Mouse (Mus musculus) kidney, embryonic 16.5 days (tissue): ENCODE data around the gene Fam76b. TPM values are rescaled to one million over a fixed set of nuclear protein-coding genes. Genes with fewer than 3 reads are reported as not detected.
"Not testable (repeated sequence)": the region's sequence is repeated elsewhere in the genome, so short reads cannot be mapped to it uniquely, and the experiment has no call there.

ENCODE experiments used
- ATAC-seq: fragments of 200-750 bp; cut with Nextera tagmentation; 2 replicates; pipeline ENCODE4 v1.8.0; 2017; ENCODE audit warnings: moderate TSS enrichment; ENCODE audit not compliant: low FRiP score, low TSS enrichment
- H3K27ac ChIP-seq: fragments of 300-500 bp; sonication (generic); 2 replicates; pipeline ENCODE4 v1.5.1; 2014; ENCODE audit warnings: low read length
- H3K27me3 ChIP-seq: fragments of 300-500 bp; sonication (generic); 2 replicates; pipeline ENCODE4 v1.6.1; 2014; ENCODE audit warnings: low read length, control low read depth, mixed read lengths; ENCODE audit not compliant: insufficient read depth
- H3K36me3 ChIP-seq: fragments of 300-500 bp; sonication (generic); 2 replicates; pipeline ENCODE4 v1.6.1; 2014; ENCODE audit warnings: low read length, control low read depth, mixed read lengths; ENCODE audit not compliant: insufficient read depth
- H3K4me1 ChIP-seq: fragments of 300-500 bp; sonication (generic); 2 replicates; pipeline ENCODE4 v1.6.1; 2014; ENCODE audit warnings: low read length, control low read depth, mixed read lengths; ENCODE audit not compliant: insufficient read depth
- H3K4me2 ChIP-seq: fragments of 300-500 bp; sonication (generic); replicated peaks from 2 replicates; pipeline ENCODE4 v1.6.1; 2014; ENCODE audit warnings: low read depth, low read length
- H3K4me3 ChIP-seq: fragments of 300-500 bp; sonication (generic); 2 replicates; pipeline ENCODE4 v1.5.1; 2014; ENCODE audit warnings: mild to moderate bottlenecking, low read length
- H3K9ac ChIP-seq: fragments of 300-500 bp; sonication (generic); replicated peaks from 2 replicates; pipeline ENCODE4 v1.6.1; 2014; ENCODE audit warnings: low read length
- H3K9me3 ChIP-seq: fragments of 300-500 bp; sonication (generic); 2 replicates; pipeline ENCODE4 v1.6.1; 2016; ENCODE audit warnings: low read length, control low read depth
- WGBS: fragments of 180-500 bp; shearing (Covaris S2); extraction: QIAGEN DNeasy Blood & Tissue Kit; methylation state at CpG from one replicate; pipeline ENCODE4 v1.1.7; 2014; 5-methylcytosine and 5-hydroxymethylcytosine counted together
- polyA plus RNA-seq: library from polyadenylated mRNA; unstranded; fragments of >200 nt; fragmentation: Nextera tagmentation; extraction: Ambion mirVana; gene quantifications from 2 replicates; pipeline ENCODE4 v1.2.1, GENCODE M21; 2015

Gene Fam76b
- 19.0 and 22.0 TPM in 2 replicates for polyA plus RNA-seq

GRCm38 (mm10) chr9:13827406-13828086, at the start of gene Fam76b:
Fam76b (plus strand) TSS chr9:13827716.
- peak within 1 kb of the TSS; percentile 87 for H3K4me2 ChIP-seq
- H3K27ac ChIP-seq: peak within 1 kb of the TSS; percentile 99
- H3K4me1 ChIP-seq: peaks cover 26% of the 10 kb centered on the region
- H3K4me3 ChIP-seq: peak within 1 kb of the TSS; percentile 85
- 0% methylated on average over 66 of the region's 67 CpGs for WGBS
- no peaks in the 10 kb centered on the region for H3K27me3 ChIP-seq
- H3K36me3 ChIP-seq: peaks cover 14% of the 10 kb centered on the region
- peak; percentile 96 for ATAC-seq
- H3K9ac ChIP-seq: peak within 1 kb of the TSS; percentile 97
- no peaks in the 10 kb centered on the region for H3K9me3 ChIP-seq

- no peaks in the 10 kb centered on the region for H3K4me1 ChIP-seq
- no peak overlapping the region for H3K27ac ChIP-seq
- no peak overlapping the region for H3K4me3 ChIP-seq
- H3K4me2 ChIP-seq: no peak overlapping the region
- H3K27me3 ChIP-seq: no peaks in the 10 kb centered on the region
- no peak overlapping the region for H3K9ac ChIP-seq
- no peak for ATAC-seq
- WGBS: 100% methylated on average over 1 of the region's 1 CpGs
- H3K9me3 ChIP-seq: peaks cover 3% of the 10 kb centered on the region; the same call in 1 of the 2 replicates
- H3K36me3 ChIP-seq: peaks cover 12% of the 10 kb centered on the region; the same call in 1 of the 2 replicates
Measured at GRCm38 (mm10) chr9:13781985-13782384, 45.5 kb upstream of the Fam76b start.

GRCm38 (mm10) chr9:13790864-13791263, 36.7 kb upstream of the Fam76b start:
- not testable (repeated sequence) for H3K4me3 ChIP-seq, ATAC-seq, H3K9me3 ChIP-seq, H3K4me1 ChIP-seq, H3K4me2 ChIP-seq, H3K9ac ChIP-seq, H3K27me3 ChIP-seq, H3K27ac ChIP-seq
- H3K36me3 ChIP-seq: peaks cover 34% of the 10 kb centered on the region; the same call in 1 of the 2 replicates
- 98% methylated on average over 7 of the region's 8 CpGs for WGBS

- 73% methylated on average over 1 of the region's 1 CpGs for WGBS
- Histone ChIP-seq H3K27ac (no peak overlapping the region), H3K4me1 (no peaks in the 10 kb centered on the region), H3K4me3 (no peak overlapping the region), H3K9ac (no peak overlapping the region), H3K9me3 (no peaks in the 10 kb centered on the region), H3K36me3 (peaks cover 48% of the 10 kb centered on the region), H3K4me2 (no peak overlapping the region), H3K27me3 (no peaks in the 10 kb centered on the region)
- no peak for ATAC-seq
Measured at GRCm38 (mm10) chr9:13794302-13794701, 33.2 kb upstream of the Fam76b start.

GRCm38 (mm10) chr9:13794756-13795155, 32.8 kb upstream of the Fam76b start:
- Histone ChIP-seq H3K27ac (no peak overlapping the region), H3K4me1 (no peaks in the 10 kb centered on the region)

GRCm38 (mm10) chr9:13804480-13804879, 23.0 kb upstream of the Fam76b start:
- Histone ChIP-seq H3K36me3 (peaks cover 54% of the 10 kb centered on the region), H3K9me3 (no peaks in the 10 kb centered on the region), H3K27me3 (no peaks in the 10 kb centered on the region), H3K4me3 (no peak overlapping the region), H3K4me1 (no peaks in the 10 kb centered on the region), H3K27ac (no peak overlapping the region), H3K4me2 (no peak overlapping the region), H3K9ac (no peak overlapping the region)
- ATAC-seq: no peak
- WGBS: 66% methylated on average over 1 of the region's 1 CpGs

More at GRCm38 (mm10) chr9:13794756-13795155, 32.8 kb upstream of the Fam76b start:
- no peaks in the 10 kb centered on the region for H3K27me3 ChIP-seq
- H3K36me3 ChIP-seq: peaks cover 52% of the 10 kb centered on the region
- H3K9ac ChIP-seq: no peak overlapping the region
- WGBS: 90% methylated on average over 2 of the region's 2 CpGs
- no peaks in the 10 kb centered on the region for H3K9me3 ChIP-seq
- no peak overlapping the region for H3K4me2 ChIP-seq
- H3K4me3 ChIP-seq: no peak overlapping the region
- no peak for ATAC-seq

GRCm38 (mm10) chr9:13806854-13807253, 20.7 kb upstream of the Fam76b start:
- ATAC-seq: no peak
- no peak overlapping the region for H3K4me2 ChIP-seq
- no peak overlapping the region for H3K27ac ChIP-seq
- H3K4me3 ChIP-seq: no peak overlapping the region
- no peaks in the 10 kb centered on the region for H3K4me1 ChIP-seq
- no peaks in the 10 kb centered on the region for H3K9me3 ChIP-seq
- 93% methylated on average over 7 of the region's 7 CpGs for WGBS
- H3K27me3 ChIP-seq: no peaks in the 10 kb centered on the region
- H3K36me3 ChIP-seq: peaks cover 63% of the 10 kb centered on the region
- no peak overlapping the region for H3K9ac ChIP-seq

GRCm38 (mm10) chr9:13807657-13808056, 19.9 kb upstream of the Fam76b start:
- no peak overlapping the region for H3K4me2 ChIP-seq
- no peak overlapping the region for H3K27ac ChIP-seq
- WGBS: 91% methylated on average over 5 of the region's 5 CpGs
- no peaks in the 10 kb centered on the region for H3K9me3 ChIP-seq
- no peaks in the 10 kb centered on the region for H3K27me3 ChIP-seq
- no peaks in the 10 kb centered on the region for H3K4me1 ChIP-seq
- H3K36me3 ChIP-seq: peaks cover 63% of the 10 kb centered on the region
- ATAC-seq: no peak
- no peak overlapping the region for H3K9ac ChIP-seq
- no peak overlapping the region for H3K4me3 ChIP-seq

- no peaks in the 10 kb centered on the region for H3K9me3 ChIP-seq
- peaks cover 59% of the 10 kb centered on the region for H3K36me3 ChIP-seq
- ATAC-seq: no peak
- no peaks in the 10 kb centered on the region for H3K27me3 ChIP-seq
- no peaks in the 10 kb centered on the region for H3K4me1 ChIP-seq
- no peak overlapping the region for H3K9ac ChIP-seq
- no peak overlapping the region for H3K27ac ChIP-seq
- H3K4me2 ChIP-seq: no peak overlapping the region
- H3K4me3 ChIP-seq: no peak overlapping the region
Measured at GRCm38 (mm10) chr9:13809937-13810336, 17.6 kb upstream of the Fam76b start.

GRCm38 (mm10) chr9:13818369-13818768, 9.1 kb upstream of the Fam76b start:
- no peak overlapping the region for H3K9ac ChIP-seq
- H3K4me2 ChIP-seq: no peak overlapping the region
- ATAC-seq: peak; percentile 78; the same call in 1 of the 2 replicates
- peaks cover 6% of the 10 kb centered on the region; the same call in 1 of the 2 replicates for H3K4me1 ChIP-seq
- H3K4me3 ChIP-seq: no peak overlapping the region
- no peaks in the 10 kb centered on the region for H3K9me3 ChIP-seq
- H3K36me3 ChIP-seq: peaks cover 56% of the 10 kb centered on the region
- 49% methylated on average over 9 of the region's 9 CpGs for WGBS
- no peak overlapping the region for H3K27ac ChIP-seq
- H3K27me3 ChIP-seq: no peaks in the 10 kb centered on the region
